Mouse (Mus musculus) forebrain, embryonic 12.5 days (tissue): ENCODE data around the gene Ndufv2. TPM values are rescaled to one million over a fixed set of nuclear protein-coding genes. Genes with fewer than 3 reads are reported as not detected.

Experiments used
- ATAC-seq: fragments of 200-750 bp; cut with Nextera tagmentation; 2 replicates; pipeline ENCODE4 v1.8.0; 2017; ENCODE audit warnings: moderate TSS enrichment; ENCODE audit not compliant: low FRiP score
- H3K27ac ChIP-seq: fragments of 300-500 bp; sonication (generic); 2 replicates; pipeline ENCODE4 v1.5.1; 2016; ENCODE audit warnings: mild to moderate bottlenecking
- H3K27me3 ChIP-seq: fragments of 300-500 bp; sonication (generic); 2 replicates; pipeline ENCODE4 v1.6.1; 2016; ENCODE audit warnings: mild to moderate bottlenecking
- H3K36me3 ChIP-seq: fragments of 300-500 bp; sonication (generic); replicated peaks from 2 replicates; pipeline ENCODE4 v1.6.1; 2016; ENCODE audit warnings: mild to moderate bottlenecking
- H3K4me1 ChIP-seq: fragments of 300-500 bp; sonication (generic); 2 replicates; pipeline ENCODE4 v1.6.1; 2016
- H3K4me2 ChIP-seq: fragments of 300-500 bp; sonication (generic); 2 replicates; pipeline ENCODE4 v1.6.1; 2016; ENCODE audit warnings: mild to moderate bottlenecking, moderate library complexity
- H3K4me3 ChIP-seq: fragments of 300-500 bp; sonication (generic); replicated peaks from 2 replicates; pipeline ENCODE4 v1.5.1; 2016; ENCODE audit warnings: mild to moderate bottlenecking
- H3K9ac ChIP-seq: fragments of 300-500 bp; sonication (generic); 2 replicates; pipeline ENCODE4 v1.6.1; 2016; ENCODE audit warnings: mild to moderate bottlenecking
- H3K9me3 ChIP-seq: fragments of 300-500 bp; sonication (generic); 2 replicates; pipeline ENCODE4 v1.6.1; 2016
- WGBS: fragments of 180-500 bp; shearing (Covaris S2); methylation state at CpG from one replicate; pipeline ENCODE4 v1.1.7; 2016; 5-methylcytosine and 5-hydroxymethylcytosine counted together
- polyA plus RNA-seq: library from polyadenylated mRNA; unstranded; fragments of >200 nt; fragmentation: Nextera tagmentation; extraction: Ambion mirVana; gene quantifications from 2 replicates; pipeline ENCODE4 v1.2.1, GENCODE M21; 2016

The Ndufv2 gene
- 272 and 275 TPM in 2 replicates for polyA plus RNA-seq

DNA sequence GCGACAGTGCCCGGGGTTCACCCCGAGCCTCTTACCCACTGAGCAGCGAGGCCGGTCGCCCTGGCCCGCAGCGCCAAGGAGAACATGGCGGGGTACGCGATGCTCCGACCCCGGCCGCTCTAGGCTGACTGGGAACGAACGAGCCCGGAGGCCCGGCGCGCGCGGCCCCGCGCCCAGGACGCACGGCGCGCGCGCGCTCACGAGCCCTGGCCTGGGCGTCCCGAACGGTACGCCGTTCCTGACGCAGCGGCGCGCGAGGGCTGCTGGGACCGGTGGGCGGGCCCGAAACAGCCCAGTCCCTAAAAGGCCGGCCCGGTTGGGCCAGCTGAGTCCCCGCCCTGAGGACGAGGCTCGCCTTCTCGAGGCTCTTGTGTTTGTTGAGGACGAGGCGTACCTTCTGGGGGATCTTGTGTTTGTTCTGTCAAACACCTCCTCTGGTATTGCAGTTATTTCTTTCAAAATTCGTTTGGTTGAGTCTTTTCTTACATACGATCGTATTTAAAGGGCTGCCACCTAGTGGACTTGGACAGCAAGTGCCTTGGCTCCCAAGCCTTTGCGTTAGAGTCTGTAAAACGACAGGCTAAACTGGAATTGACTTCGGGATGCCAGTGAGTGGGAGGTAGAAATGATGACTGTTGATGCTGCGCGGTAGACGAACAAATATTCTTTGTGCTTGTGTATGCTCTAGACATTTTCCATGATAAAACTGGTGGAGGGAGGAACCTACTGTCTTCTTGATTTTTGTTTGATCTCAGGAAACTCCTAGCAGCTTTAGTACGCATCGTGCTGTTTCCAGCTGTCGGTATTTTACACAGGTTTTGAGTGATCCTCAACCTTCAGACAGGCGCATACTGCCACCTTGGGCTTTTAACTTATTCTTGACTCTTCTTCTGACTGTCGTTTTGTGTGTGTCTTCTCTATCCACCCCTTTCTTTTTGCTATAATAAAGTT lies at the start of gene Ndufv2:
Ndufv2 (minus strand) TSS at position 180 of the 951 bp plus-strand sequence.
- Histone ChIP-seq H3K36me3 (no peaks in the 10 kb centered on the region), H3K4me1 (peaks cover 20% of the 10 kb centered on the region), H3K27ac (peak within 1 kb of the TSS; percentile 93), H3K27me3 (no peaks in the 10 kb centered on the region), H3K4me3 (peak within 1 kb of the TSS; percentile 57), H3K9ac (peak within 1 kb of the TSS; percentile 92), H3K4me2 (peak within 1 kb of the TSS; percentile 78), H3K9me3 (no peaks in the 10 kb centered on the region)
- WGBS = 1% methylated on average over 67 of the region's 67 CpGs
- peak; percentile 99 for ATAC-seq

DNA sequence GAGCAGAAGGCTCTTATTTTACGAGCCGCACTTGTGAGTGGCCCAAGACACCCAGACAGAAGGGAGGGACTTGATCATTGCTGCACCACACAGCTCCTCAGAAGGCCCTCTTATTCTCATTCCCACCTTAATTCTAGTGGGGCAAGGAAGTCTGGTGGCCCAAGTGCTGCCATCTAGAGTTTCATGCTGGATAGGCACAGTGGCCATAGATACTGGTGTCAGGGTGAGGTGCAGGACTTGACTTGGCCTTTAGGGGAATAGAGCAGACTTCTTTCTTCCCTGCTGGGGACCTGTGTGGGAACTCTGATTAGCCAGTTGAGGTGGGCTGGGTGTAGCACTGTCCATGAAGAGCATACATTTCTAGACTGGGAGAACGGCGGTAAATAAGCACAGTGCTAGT lies 29.9 kb upstream of the Ndufv2 start:
- H3K36me3 ChIP-seq = peaks cover 89% of the 10 kb centered on the region
- H3K4me2 ChIP-seq = no peak overlapping the region
- H3K9me3 ChIP-seq = peaks cover 3% of the 10 kb centered on the region; the same call in 1 of the 2 replicates
- H3K27ac ChIP-seq = no peak overlapping the region
- H3K4me3 ChIP-seq = no peak overlapping the region
- WGBS = 98% methylated on average over 4 of the region's 4 CpGs
- H3K4me1 ChIP-seq = no peaks in the 10 kb centered on the region
- no peaks in the 10 kb centered on the region for H3K27me3 ChIP-seq
- ATAC-seq = no peak
- no peak overlapping the region for H3K9ac ChIP-seq

GRCm38 (mm10) chr17:66130371-66130770 lies 29.0 kb upstream of the Ndufv2 start:
- 89% methylated on average over 9 of the region's 9 CpGs for WGBS
- Histone ChIP-seq H3K9ac (no peak overlapping the region), H3K27me3 (no peaks in the 10 kb centered on the region), H3K4me2 (no peak overlapping the region), H3K36me3 (peaks cover 81% of the 10 kb centered on the region), H3K4me1 (no peaks in the 10 kb centered on the region), H3K4me3 (no peak overlapping the region), H3K9me3 (peaks cover 3% of the 10 kb centered on the region; the same call in 1 of the 2 replicates), H3K27ac (no peak overlapping the region)
- no peak for ATAC-seq

GRCm38 (mm10) chr17:66125211-66125610 lies 23.9 kb upstream of the Ndufv2 start:
- peak overlapping the region; percentile 70; the same call in 1 of the 2 replicates for H3K4me2 ChIP-seq
- peaks cover 14% of the 10 kb centered on the region for H3K4me1 ChIP-seq
- H3K27me3 ChIP-seq = no peaks in the 10 kb centered on the region
- peaks cover 36% of the 10 kb centered on the region for H3K36me3 ChIP-seq
- H3K9ac ChIP-seq = no peak overlapping the region
- no peak overlapping the region for H3K4me3 ChIP-seq
- H3K27ac ChIP-seq = no peak overlapping the region
- no peak for ATAC-seq
- no peaks in the 10 kb centered on the region for H3K9me3 ChIP-seq
- 74% methylated on average over 5 of the region's 5 CpGs for WGBS

GRCm38 (mm10) chr17:66123816-66124610 lies 22.7 kb upstream of the Ndufv2 start:
- Histone ChIP-seq H3K27ac (peak overlapping the region; percentile 77), H3K9ac (peak overlapping the region; percentile 65), H3K4me1 (peaks cover 14% of the 10 kb centered on the region), H3K9me3 (no peaks in the 10 kb centered on the region), H3K4me3 (peak overlapping the region; percentile 67), H3K36me3 (peaks cover 40% of the 10 kb centered on the region), H3K4me2 (peak overlapping the region; percentile 70), H3K27me3 (no peaks in the 10 kb centered on the region)
- ATAC-seq = peak; percentile 50
- WGBS = 2% methylated on average over 20 of the region's 20 CpGs

GRCm38 (mm10) chr17:66123066-66123815 lies 21.9 kb upstream of the Ndufv2 start, which contains the start of gene Ddx11:
Gene Ddx11 (plus strand): TSS chr17:66123520.
- ATAC-seq = peak; percentile 89

GRCm38 (mm10) chr17:66120701-66121100 lies 19.3 kb upstream of the Ndufv2 start:
- no peak for ATAC-seq
- 86% methylated on average over 1 of the region's 1 CpGs for WGBS
- peaks cover 14% of the 10 kb centered on the region for H3K4me1 ChIP-seq
- H3K36me3 ChIP-seq = peaks cover 48% of the 10 kb centered on the region
- H3K9ac ChIP-seq = no peak overlapping the region
- no peak overlapping the region for H3K4me2 ChIP-seq
- no peak overlapping the region for H3K4me3 ChIP-seq
- no peak overlapping the region for H3K27ac ChIP-seq
- no peaks in the 10 kb centered on the region for H3K27me3 ChIP-seq
- no peaks in the 10 kb centered on the region for H3K9me3 ChIP-seq

More at GRCm38 (mm10) chr17:66123066-66123815, 21.9 kb upstream of the Ndufv2 start, which contains the start of gene Ddx11:
- H3K27ac ChIP-seq = peak within 1 kb of the TSS; percentile 77
- peak within 1 kb of the TSS; percentile 65 for H3K9ac ChIP-seq
- no peaks in the 10 kb centered on the region for H3K9me3 ChIP-seq
- H3K4me3 ChIP-seq = peak within 1 kb of the TSS; percentile 67
- H3K4me2 ChIP-seq = peak within 1 kb of the TSS; percentile 70
- peaks cover 42% of the 10 kb centered on the region for H3K36me3 ChIP-seq
- H3K4me1 ChIP-seq = peaks cover 14% of the 10 kb centered on the region
- no peaks in the 10 kb centered on the region for H3K27me3 ChIP-seq
- 6% methylated on average over 45 of the region's 45 CpGs for WGBS

DNA sequence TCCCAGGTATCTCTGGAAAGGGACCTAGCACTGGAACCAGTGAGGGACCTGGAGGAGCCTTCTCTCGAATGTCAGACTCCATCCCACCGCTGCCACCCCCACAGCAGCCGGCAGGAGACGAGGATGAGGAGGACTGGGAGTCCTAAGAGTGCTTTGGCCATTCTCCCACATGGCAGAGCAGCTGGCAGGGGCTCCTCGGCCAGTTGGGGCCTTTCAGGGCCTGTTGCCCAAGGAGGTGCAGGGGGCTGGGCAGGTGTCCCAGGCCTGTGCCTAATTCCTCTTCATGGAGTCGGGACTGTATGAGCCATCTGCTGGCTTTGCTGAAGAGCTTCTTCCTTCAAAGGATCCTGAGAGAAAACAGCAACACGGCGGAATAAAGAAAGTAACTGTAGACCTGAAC lies 17.6 kb upstream of the Ndufv2 start:
- no peak for ATAC-seq
- no peak overlapping the region for H3K27ac ChIP-seq
- no peak overlapping the region for H3K4me3 ChIP-seq
- H3K27me3 ChIP-seq = no peaks in the 10 kb centered on the region
- no peaks in the 10 kb centered on the region for H3K9me3 ChIP-seq
- H3K4me1 ChIP-seq = peaks cover 3% of the 10 kb centered on the region
- 88% methylated on average over 8 of the region's 8 CpGs for WGBS
- no peak overlapping the region for H3K9ac ChIP-seq
- peaks cover 65% of the 10 kb centered on the region for H3K36me3 ChIP-seq
- H3K4me2 ChIP-seq = no peak overlapping the region

GRCm38 (mm10) chr17:66112166-66112565 lies 10.8 kb upstream of the Ndufv2 start:
- Histone ChIP-seq H3K27me3 (no peaks in the 10 kb centered on the region), H3K4me2 (peak overlapping the region; percentile 64), H3K4me3 (peak overlapping the region; percentile 85), H3K4me1 (peaks cover 14% of the 10 kb centered on the region), H3K9ac (peak overlapping the region; percentile 79), H3K27ac (no peak overlapping the region), H3K9me3 (no peaks in the 10 kb centered on the region), H3K36me3 (peaks cover 35% of the 10 kb centered on the region)
- 53% methylated on average over 4 of the region's 4 CpGs for WGBS
- no peak for ATAC-seq

DNA sequence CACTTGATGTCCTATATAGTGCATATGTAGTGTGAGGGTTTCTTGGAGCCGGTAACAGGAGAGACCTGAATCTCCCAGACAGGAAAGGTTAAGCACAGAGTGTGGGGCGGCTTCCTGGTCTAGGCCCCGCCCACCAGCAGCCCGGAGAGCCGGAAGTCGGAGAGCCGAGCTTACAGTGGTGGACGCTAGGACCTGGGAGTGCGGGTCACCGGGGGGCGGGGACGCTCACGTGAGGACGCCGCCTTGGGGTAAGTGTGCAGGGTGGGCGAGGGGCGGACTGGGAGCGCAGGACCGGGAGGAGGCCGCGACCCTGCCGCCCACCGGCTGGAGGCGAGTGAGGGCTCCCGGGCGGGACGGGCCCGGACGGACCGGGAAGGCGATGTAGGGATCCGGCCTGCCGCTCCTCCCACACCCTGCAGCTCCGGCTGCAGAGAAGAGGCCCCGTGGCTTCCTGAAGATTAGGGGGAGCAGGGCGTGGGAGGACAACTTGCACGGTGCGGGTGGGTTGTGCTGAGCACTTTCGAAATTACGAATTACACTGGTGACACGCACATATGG lies 10.1 kb upstream of the Ndufv2 start, which contains the start of gene Washc1:
Washc1 (plus strand) TSS at position 144 of the 558 bp plus-strand sequence.
- peak; percentile 99 for ATAC-seq
- Histone ChIP-seq H3K27me3 (no peaks in the 10 kb centered on the region), H3K9ac (peak within 1 kb of the TSS; percentile 79), H3K27ac (peak within 1 kb of the TSS; percentile 75; the same call in 1 of the 2 replicates), H3K36me3 (peaks cover 29% of the 10 kb centered on the region), H3K4me3 (peak within 1 kb of the TSS; percentile 85), H3K4me2 (peak within 1 kb of the TSS; percentile 64), H3K4me1 (peaks cover 14% of the 10 kb centered on the region), H3K9me3 (no peaks in the 10 kb centered on the region)
- under 1% methylated on average over 39 of the region's 41 CpGs for WGBS

GRCm38 (mm10) chr17:66110746-66111145 lies 9.4 kb upstream of the Ndufv2 start:
- H3K4me3 ChIP-seq = peak overlapping the region; percentile 85
- H3K4me2 ChIP-seq = peak overlapping the region; percentile 64
- peak overlapping the region; percentile 79; the same call in 1 of the 2 replicates for H3K9ac ChIP-seq
- H3K4me1 ChIP-seq = peaks cover 14% of the 10 kb centered on the region
- H3K36me3 ChIP-seq = peaks cover 21% of the 10 kb centered on the region
- ATAC-seq = peak; percentile 27; the same call in 1 of the 2 replicates
- H3K9me3 ChIP-seq = no peaks in the 10 kb centered on the region
- no peaks in the 10 kb centered on the region for H3K27me3 ChIP-seq
- H3K27ac ChIP-seq = 0 out of 2 replicates have a peak overlapping the region, but pooled peaks have one; percentile 19
- WGBS = 62% methylated on average over 6 of the region's 6 CpGs
